Mouse (Mus musculus): Measurements from ENCODE around the gene Tubb4b.
"Not testable (repeated sequence)": the region's sequence is repeated elsewhere in the genome, so short reads cannot be mapped to it uniquely, and the experiment has no call there.

GRCm38 (mm10) chr2:25256443-25257109 is 32.1 kb upstream of the Tubb4b start:
- peak; percentile 28; the same call in 1 of the 2 replicates for TF ChIP-seq CTCF (IDR thresholded peaks at IDR 0.05; ENCODE audit: borderline replicate concordance, insufficient read depth, low read depth, low read length)
- TF ChIP-seq POLR2A (IDR thresholded peaks at IDR 0.05; ENCODE audit: borderline replicate concordance, insufficient read depth, low read length), result not testable (repeated sequence)

Data from cerebellum, adult 2 months (tissue).